Mouse (Mus musculus) lung, postnatal 10 days (tissue): ENCODE data around the gene Usp13.

Experiments used
- DNase-seq: peaks from one replicate; pipeline ENCODE4 v3.0.0; 2021

Gene Usp13

GRCm38 (mm10) chr3:32947486-32947885, 130.1 kb downstream of the Usp13 start:
- DNase-seq = no peak

GRCm38 (mm10) chr3:32951382-32951781, 134.0 kb downstream of the Usp13 start:
- no peak for DNase-seq

- no peak for DNase-seq
These were observed 144.1 kb downstream of the Usp13 start for GRCm38 (mm10) chr3:32961494-32961893.

- DNase-seq = peak; percentile 16
These were observed 148.2 kb downstream of the Usp13 start for GRCm38 (mm10) chr3:32965528-32965927.

- DNase-seq = no peak
These were observed 151.5 kb downstream of the Usp13 start for GRCm38 (mm10) chr3:32968671-32969425.

GRCm38 (mm10) chr3:32970257-32970656, 152.9 kb downstream of the Usp13 start:
- DNase-seq = no peak

GRCm38 (mm10) chr3:32979238-32979637, 161.9 kb downstream of the Usp13 start:
- DNase-seq = no peak

- DNase-seq = no peak
These were observed 162.6 kb downstream of the Usp13 start for GRCm38 (mm10) chr3:32979981-32980380.

GRCm38 (mm10) chr3:32985141-32985540, 167.8 kb downstream of the Usp13 start:
- no peak for DNase-seq
